Mouse (Mus musculus) heart, adult 2 months (tissue): Measurements from ENCODE around the gene Ccdc146.

Source experiments
- CTCF ChIP-seq: fragments of 200-600 bp; IDR thresholded peaks from 2 replicates; pipeline ENCODE4 v1.8.1; 2022; ENCODE audit warnings: antibody characterized with exemption, mild to moderate bottlenecking, moderate library complexity
- EP300 ChIP-seq: fragments of 200-500 bp; IDR thresholded peaks from 2 replicates; pipeline ENCODE4 v1.6.1; 2011; ENCODE audit warnings: low read depth, low read length, control low read depth; ENCODE audit not compliant: insufficient read depth
- POLR2A ChIP-seq: fragments of 200-500 bp; IDR thresholded peaks from 2 replicates; pipeline ENCODE4 v1.6.1; 2011; ENCODE audit warnings: mild to moderate bottlenecking, low read depth, low read length, control low read depth; ENCODE audit not compliant: insufficient read depth

- no peak for TF ChIP-seq CTCF
- TF ChIP-seq EP300, result no peak
- TF ChIP-seq POLR2A, result no peak
These were observed 51.3 kb downstream of the Ccdc146 start for GRCm38 (mm10) chr5:21373180-21373518.
